Mouse (Mus musculus) bone marrow, adult 2 months (tissue): Measurements from ENCODE around the gene Ntsr1.

ENCODE experiments used
- CTCF ChIP-seq: fragments of 200-500 bp; IDR thresholded peaks from 2 replicates; pipeline ENCODE4 v1.5.1; 2011; ENCODE audit warnings: low read length, control low read depth; ENCODE audit not compliant: control insufficient read depth, insufficient read depth
- POLR2A ChIP-seq: fragments of 200-500 bp; IDR thresholded peaks from 2 replicates; pipeline ENCODE4 v1.6.1; 2011; ENCODE audit warnings: low read depth, mild to moderate bottlenecking, control low read depth, low read length, borderline replicate concordance; ENCODE audit not compliant: control insufficient read depth

GRCm38 (mm10) chr2:180527447-180527846 is 27.7 kb downstream of the Ntsr1 start:
- TF ChIP-seq CTCF (no peak), POLR2A (no peak)
